Mouse (Mus musculus) spleen, postnatal 14 days (tissue): Measurements from ENCODE around the gene Gm10840.
"Not testable (repeated sequence)": the region's sequence is repeated elsewhere in the genome, so short reads cannot be mapped to it uniquely, and the experiment has no call there.

Experiments
- DNase-seq, 2 experiments: peaks; one replicate each; pipeline ENCODE4 v3.0.0; 2021 to 2022; ENCODE audit warnings: low spot score in 2 of 2

Gene Gm10840

DNA sequence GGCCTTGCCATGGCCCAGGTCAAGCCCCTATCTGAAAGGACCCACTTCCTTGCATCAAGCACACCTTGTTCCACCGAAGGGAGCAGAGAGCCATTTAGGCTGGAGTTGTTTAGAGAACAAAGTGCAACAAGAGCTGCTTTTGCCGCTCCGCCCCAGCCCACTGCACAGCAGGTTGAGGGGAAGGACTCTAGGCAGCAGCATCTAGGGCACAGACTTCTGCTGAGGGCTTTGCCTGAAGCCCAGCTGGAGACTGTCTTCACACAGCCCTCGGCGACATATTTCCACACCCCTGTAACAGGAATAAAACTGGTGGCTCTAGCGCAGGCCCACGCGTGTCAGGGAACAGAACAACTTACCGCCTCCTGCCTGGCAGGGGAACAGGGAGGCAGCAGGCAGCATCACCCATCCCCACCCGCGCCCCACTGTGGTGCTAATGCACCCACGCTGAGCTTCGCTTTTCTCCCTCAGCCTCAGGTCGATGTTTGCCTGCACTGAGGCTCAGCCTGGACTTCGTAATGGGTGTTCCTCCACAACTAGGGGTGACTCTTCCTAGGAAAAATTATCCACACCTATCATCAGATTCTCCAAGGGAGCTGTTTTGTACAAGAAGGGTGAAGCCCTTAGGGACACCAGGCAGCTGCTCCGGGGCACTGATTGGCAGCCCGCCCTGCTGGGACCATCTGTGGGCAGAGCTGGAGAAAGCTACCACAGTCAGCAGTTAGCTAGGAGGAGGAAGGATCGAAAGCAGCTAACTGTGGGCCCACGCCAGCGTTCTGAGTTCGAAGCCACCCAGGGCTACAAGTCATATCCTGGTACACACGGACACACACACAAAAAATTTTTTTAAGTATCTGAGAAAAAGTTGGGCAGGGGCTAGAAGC lies at the start of gene Gm10840, which contains the start of gene Limd2:
Gene Gm10840, plus strand, starts transcription at position 10 of the 881 bp plus-strand sequence.
Gene Limd2, minus strand, starts transcription at position 20 of the 881 bp plus-strand sequence.
- peak in 1 of 2 experiments; percentile 40 for DNase-seq

DNA sequence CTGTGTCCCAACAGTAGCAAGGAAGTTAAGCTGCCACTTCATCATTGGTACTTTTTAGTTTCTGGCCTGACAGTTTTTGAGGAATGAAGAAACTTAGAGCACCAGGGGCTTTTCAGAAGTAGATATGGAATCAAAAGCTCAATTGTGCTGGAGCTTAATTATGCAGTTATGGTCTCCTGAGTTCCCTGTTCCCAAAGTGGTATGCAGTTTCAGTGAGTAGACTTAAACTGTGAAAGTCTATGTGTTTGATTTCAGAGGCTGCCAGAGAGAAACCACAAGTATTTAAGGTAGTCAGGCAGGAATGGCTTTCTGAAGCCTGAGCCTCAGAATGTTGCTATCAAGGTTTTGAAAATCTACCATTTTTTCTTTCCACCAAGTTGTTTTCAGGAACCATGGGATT lies 49.0 kb upstream of the Gm10840 start:
- no peak for DNase-seq

DNA sequence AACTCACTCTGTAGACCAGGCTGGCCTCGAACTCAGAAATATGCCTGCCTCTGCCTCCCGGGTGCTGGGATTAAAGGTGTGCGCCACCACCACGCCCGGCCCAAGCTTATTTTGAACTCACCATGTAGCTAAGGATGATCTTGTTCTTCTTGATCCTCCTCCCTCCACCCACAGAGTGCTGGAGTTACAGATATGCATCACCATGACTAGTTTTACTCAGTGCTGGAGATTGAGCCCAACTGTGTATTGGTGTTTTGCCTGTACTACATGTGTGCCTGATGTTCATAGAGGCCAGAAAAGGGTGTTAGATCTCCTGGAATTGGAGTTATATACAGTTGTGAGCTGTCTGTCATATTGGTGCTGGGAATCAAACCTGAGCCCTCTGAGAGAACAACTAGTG lies 38.4 kb upstream of the Gm10840 start:
- DNase-seq: no peak

DNA sequence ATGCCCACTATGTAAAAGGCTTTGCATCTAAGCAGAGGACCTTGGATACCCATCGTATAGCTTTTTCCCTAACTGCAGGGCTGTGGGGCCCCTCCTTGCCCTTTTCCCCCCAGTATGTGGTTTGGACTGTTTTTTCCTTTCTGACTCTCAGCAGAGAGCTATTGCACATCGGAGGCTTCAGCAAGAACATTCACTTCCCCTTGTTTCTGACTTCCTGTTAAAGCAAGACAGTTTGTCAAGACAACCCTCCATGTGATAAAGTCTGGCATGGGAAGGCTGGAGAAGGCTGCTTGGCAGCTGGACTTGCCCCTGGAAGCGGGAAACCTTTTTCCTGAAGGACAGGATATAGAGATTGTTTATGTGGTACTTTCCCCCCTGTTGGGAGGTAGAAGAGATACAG lies 37.9 kb upstream of the Gm10840 start:
- DNase-seq: peak; percentile 8 to 10

- no peak for DNase-seq
Measured at GRCm38 (mm10) chr11:106124784-106125183, 35.9 kb upstream of the Gm10840 start.

DNA sequence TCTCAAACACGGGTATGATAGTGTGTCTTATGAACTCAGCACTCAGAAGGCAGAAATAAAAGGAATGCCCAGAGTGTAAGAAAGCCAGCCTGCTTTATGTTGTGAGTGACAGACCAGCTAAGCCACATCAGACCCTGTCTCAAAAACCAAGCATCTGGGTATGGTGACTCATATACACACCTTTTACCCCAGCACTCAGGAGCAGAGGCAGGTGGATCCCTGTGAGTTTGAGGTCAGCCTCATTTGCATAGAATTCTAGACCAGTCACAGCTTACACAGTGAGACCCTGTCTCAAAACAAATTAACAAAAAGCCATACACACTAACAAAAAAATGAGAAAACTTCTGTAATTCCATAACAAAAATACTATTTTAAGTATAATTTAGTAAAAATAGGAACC lies 34.8 kb upstream of the Gm10840 start:
- DNase-seq: no peak

DNA sequence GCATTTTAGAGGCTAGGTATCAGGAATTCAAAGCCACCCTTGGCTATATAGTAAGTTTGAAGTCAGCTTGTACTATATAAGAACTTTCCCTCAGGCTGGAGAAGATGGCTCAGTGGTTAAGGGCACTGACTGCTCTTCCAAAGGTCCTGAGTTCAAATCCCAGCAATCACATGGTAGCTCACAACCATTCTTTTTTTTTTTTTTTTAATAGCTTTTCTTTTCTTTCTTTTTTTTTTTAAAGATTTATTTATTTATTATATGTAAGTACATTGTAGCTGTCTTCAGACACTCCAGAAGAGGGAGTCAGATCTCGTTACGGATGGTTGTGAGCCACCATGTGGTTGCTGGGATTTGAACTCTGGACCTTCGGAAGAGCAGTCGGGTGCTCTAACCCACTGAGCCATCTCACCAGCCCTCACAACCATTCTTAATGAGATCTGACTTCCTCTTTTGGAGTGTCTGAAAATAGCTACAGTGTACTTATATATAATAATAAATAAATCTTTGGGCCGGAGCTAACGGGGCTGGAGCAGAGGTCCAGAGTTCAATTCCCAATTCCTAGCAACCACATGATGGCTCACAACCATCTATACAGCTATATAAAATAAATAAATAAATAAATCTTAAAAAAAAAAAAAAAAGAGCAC lies 33.8 kb upstream of the Gm10840 start:
- not testable (repeated sequence) for DNase-seq

DNA sequence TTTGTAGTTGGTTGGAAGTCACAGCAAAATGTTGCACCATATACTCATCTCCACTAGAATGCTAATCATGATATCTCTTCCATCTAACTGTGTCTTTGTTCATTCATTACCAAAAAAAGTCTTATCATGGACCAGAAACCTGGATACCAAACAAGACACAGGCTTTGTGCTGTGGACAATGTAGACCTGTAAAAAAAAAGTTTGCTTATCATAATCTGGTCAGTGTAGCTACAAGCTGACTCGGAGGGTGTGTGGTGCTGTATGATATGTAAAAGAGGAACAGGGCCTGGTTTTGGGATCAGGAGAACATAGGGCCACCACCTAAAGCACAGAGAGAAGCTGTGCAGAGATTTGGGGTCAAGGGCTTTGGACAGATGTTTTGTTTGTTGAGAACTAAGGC lies 31.2 kb upstream of the Gm10840 start:
- no peak for DNase-seq

DNA sequence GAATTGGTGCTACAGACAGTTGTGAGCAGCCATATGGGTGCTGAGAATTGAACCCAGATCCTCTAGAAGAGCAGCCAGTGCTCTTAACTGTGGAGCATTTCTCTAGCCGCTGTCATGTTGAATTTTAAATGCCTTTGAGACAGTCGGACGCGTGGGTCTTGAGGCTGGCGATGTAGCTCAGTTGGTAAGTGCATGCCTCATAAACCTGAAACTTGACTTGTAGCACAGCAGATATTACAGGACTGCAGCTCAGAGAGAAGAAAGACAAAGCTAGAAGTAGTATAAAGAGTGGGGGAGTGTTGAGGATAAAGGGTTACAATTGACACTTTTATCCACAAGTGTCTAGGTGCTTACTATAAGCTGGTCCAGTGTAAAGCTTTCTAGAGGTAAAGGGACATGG lies 28.1 kb upstream of the Gm10840 start:
- no peak for DNase-seq

- DNase-seq: no peak
Measured at GRCm38 (mm10) chr11:106134580-106135528, 25.8 kb upstream of the Gm10840 start.

DNA sequence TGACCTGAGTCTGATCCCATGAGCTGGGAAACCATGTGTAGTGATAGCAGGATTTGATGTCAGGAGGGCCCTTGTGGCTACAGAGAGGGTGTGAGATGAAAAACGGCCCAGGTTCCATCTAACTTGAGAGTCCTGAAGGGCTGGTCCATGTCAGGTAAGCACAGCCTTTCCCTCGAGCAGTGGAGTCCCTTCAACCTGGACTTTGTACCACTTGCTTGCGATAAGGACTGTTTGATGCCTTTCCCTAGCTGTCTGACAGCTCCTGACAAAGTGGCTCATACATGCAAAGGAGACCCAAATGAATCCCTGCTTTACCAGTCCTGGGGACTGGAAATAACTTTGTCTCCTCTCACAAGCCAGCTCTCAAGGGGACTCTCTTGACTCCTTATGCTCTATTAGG lies 9.4 kb upstream of the Gm10840 start:
- no peak for DNase-seq

DNA sequence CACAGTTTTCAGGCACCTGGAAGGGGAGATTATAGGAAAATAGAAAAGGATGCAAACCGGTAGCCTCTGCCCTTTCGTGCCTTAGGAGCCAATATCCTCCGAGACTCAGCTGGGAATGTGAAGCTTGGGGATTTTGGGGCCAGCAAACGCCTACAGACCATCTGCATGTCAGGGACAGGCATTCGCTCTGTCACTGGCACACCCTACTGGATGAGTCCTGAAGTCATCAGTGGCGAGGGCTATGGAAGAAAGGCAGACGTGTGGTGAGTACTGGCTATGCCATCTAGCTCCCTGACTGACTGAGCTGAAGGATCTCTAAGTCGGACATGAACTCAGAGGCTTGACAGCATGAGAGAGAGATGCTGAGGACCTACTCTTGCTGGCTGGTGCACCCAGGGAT lies 8.5 kb upstream of the Gm10840 start:
- no peak for DNase-seq

GRCm38 (mm10) chr11:106154091-106154490 lies 6.6 kb upstream of the Gm10840 start:
- DNase-seq: no peak

DNA sequence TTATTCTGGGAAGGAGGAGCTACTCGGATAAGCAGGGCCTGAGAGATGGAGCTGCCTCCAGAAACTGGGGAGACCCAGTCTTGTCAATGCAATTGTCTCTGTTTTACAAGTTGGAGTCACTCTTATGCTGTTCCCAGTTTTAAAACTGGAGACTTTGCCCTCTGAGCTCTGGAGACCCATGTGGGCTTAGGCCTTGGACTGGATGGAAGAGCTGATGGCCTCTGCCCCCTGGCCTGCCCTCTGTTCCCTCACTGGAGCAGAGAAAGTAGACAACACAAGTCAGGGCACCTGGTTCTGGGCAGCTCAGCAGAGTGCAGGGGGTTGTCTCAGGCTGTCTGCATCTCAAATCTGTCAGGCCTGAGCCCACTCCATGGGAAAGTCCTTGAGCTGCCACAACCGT lies 5.9 kb upstream of the Gm10840 start:
- no peak for DNase-seq

DNA sequence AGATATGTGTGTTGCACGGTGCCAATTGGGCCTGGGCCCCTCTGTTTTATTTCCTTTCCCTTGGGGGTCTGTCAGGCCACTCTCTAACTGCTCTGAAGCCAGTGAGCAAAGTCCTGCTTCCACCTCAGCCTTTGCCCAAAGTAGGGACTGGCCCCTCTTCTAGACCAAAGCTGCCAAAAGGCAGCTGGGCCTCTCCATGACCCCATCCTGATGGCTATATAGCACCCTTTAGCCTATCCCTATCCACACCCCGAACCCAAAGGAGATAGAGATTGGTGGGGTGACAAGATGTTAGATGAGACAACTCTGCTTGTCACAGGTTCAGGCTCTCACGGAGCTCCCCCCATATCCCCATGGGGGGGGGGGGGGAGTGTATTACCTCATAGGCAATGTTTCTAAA lies 4.9 kb upstream of the Gm10840 start:
- no peak for DNase-seq

GRCm38 (mm10) chr11:106156257-106156656 lies 4.4 kb upstream of the Gm10840 start:
- DNase-seq: no peak

DNA sequence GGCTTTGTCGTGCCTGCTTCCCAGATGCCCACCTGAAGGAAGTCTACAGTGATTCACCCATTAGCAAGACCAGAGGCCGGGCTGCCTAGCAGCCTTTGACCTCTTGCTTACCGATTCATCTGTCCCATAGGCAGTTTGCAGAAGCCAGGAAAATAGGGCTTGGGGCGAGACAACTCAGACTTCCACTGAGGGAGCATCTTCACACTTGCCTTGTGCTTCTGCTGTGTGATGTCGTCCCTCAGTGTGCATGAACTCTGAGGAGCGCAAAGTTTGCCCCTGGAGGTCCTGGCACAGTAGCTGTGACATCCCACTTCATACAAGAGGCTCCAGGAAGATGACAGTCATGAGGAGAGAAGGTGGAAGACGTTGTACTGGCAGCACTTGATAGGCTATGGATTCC lies 3.5 kb upstream of the Gm10840 start:
- no peak for DNase-seq

DNA sequence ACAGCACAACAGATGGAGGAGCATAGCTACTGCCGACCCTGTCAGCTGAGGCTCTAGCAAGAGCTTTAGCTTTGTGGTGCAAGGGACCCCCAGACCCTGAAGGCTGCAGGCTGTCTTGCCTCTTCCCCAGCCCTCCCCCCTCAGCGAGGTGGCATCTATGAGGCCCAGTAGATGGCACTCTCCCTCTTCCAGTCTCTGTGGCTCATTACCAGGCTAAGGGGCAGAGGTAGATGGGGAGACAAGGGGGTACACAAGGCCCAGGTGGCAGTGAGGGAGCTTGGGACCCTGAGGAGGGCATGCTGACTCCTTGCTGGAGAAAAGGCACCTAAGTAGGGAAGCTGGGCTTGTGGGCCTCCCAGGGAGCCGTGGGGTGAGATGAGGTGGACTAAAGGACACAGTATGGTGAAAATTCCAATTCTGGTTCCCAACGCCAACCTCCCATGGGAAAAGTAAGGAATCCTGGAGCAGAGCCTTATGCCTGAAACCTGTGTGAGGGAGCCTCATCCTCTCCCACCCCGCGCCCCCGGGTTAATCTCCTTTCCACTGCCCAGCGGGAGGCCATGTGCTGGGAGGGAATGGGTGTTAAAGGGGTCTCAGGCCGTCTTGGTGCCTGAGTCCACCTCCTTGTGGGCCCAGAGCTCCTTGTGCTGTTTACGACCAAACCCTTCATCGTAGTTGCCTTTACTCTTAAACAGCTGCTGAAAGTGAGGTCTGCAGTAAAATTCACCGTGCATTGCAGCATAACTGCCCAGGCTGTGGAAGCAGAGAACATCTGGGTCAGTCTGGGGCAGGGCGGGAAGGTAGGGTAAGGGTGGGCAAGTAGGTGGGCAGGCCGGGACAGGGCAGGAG lies 2.3 kb upstream of the Gm10840 start:
- DNase-seq: peak in 1 of 2 experiments; percentile 42

DNA sequence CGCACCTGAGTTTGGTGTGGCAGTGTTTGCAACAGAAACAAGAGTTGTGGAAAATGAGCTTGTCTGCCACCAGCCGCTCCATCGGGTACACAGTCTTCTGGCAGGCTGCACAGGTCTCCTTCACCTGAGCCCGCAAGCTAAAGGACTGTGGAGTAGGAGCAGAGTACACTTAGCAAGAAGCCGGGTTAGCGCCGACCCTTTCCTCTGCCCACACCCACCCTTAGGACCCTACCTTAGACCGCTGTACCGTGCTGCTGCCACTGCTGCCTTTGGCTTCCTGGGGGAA lies 1.8 kb upstream of the Gm10840 start:
- DNase-seq: no peak

DNA sequence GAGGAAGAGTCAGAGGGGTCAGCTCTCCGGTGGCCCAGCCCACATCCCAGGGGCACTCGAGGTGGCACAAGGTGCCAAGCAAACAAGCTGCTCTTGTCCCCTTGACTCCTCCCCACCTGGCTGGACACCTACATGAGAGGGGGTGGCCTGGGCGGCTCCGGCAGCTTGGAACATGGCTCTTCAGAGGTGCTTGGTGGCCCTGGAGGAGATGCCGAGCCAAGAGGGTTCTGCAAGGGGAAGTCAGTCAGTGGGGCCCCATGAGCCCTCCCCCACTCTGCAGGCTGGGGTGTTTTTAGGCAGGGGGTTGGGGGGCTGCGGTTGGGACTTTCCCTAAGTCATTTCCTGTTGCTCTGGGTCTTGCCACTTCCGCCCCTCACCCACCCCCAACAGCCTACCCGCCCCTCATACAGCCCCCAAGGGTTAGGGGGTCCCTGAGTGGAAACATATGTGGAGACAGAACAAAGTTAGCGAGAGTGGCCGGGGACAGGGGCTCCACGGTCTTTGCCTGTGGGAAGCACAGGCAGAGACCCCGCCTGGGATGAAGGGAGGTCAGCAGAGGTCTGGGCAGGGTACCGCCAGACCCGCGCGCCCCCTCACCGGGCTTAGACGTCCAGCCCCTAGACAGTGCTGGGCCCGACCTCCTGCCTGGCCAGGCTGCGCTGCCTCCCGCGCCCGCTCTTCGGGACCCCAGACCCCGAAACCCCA lies 1.3 kb upstream of the Gm10840 start:
- DNase-seq: peak; percentile 61 to 73
